Mouse (Mus musculus) embryonic fibroblast, embryonic 13.5 days (primary cell): Measurements from ENCODE around the gene Tsks. TPM values are rescaled to one million over a fixed set of nuclear protein-coding genes. Genes with fewer than 3 reads are reported as not detected.

Experiments used
- H3K27ac ChIP-seq: 2 replicates; pipeline ENCODE4 v1.5.1; 2012; ENCODE audit warnings: low read length, control low read depth, inconsistent platforms; ENCODE audit not compliant: insufficient read depth
- H3K4me1 ChIP-seq: 2 replicates; pipeline ENCODE4 v1.6.1; 2011; ENCODE audit warnings: low read length; ENCODE audit not compliant: control insufficient read depth, insufficient read depth
- H3K4me3 ChIP-seq: 2 replicates; pipeline ENCODE4 v1.5.1; 2011; ENCODE audit warnings: mild to moderate bottlenecking, control low read depth, low read length; ENCODE audit not compliant: insufficient read depth
- CTCF ChIP-seq: IDR thresholded peaks from 2 replicates; pipeline ENCODE4 v1.5.1; 2011; ENCODE audit warnings: mild to moderate bottlenecking, control low read depth, low read length, moderate library complexity, borderline replicate concordance; ENCODE audit not compliant: insufficient read depth
- POLR2A ChIP-seq: IDR thresholded peaks from 2 replicates; pipeline ENCODE4 v1.6.1; 2011; ENCODE audit warnings: low read depth, mild to moderate bottlenecking, control low read depth, low read length, moderate library complexity
- polyA plus RNA-seq: library from polyadenylated mRNA; stranded (reverse); fragments of >200 nt; gene quantifications from 2 replicates; pipeline ENCODE4 v1.2.4, GENCODE M21; 2011; ENCODE audit warnings: low read depth; ENCODE audit not compliant: missing spikeins, insufficient read length

Gene Tsks
- polyA plus RNA-seq, 1 experiment: not detected

GRCm38 (mm10) chr7:44970231-44970691 lies 27.3 kb downstream of the Tsks start:
- Histone ChIP-seq H3K4me3 (peak overlapping the region; percentile 13), H3K27ac (no peak overlapping the region), H3K4me1 (peaks cover 6% of the 10 kb centered on the region)
- no peak for TF ChIP-seq CTCF
- TF ChIP-seq POLR2A: peak; percentile 65

- Histone ChIP-seq H3K4me3 (no peak overlapping the region), H3K4me1 (peaks cover 6% of the 10 kb centered on the region), H3K27ac (no peak overlapping the region)
- TF ChIP-seq CTCF (no peak), POLR2A (no peak)
Measured at GRCm38 (mm10) chr7:44971142-44971541, 28.1 kb downstream of the Tsks start.

GRCm38 (mm10) chr7:44973415-44974130 lies 30.6 kb downstream of the Tsks start:
- H3K4me1 ChIP-seq: peaks cover 6% of the 10 kb centered on the region
- TF ChIP-seq CTCF: no peak
- TF ChIP-seq POLR2A: no peak; the same call in 1 of the 2 replicates
- H3K4me3 ChIP-seq: peak overlapping the region; percentile 62
- H3K27ac ChIP-seq: peak overlapping the region; percentile 96

- H3K4me1 ChIP-seq: peaks cover 6% of the 10 kb centered on the region
- TF ChIP-seq CTCF: no peak
- peak; percentile 90 for TF ChIP-seq POLR2A
- H3K27ac ChIP-seq: peak within 1 kb of the TSS; percentile 96
- peak within 1 kb of the TSS; percentile 62 for H3K4me3 ChIP-seq
Measured at GRCm38 (mm10) chr7:44974383-44975116, 31.5 kb downstream of the Tsks start, which contains the start of gene Cpt1c. Gene Cpt1c, minus strand, starts transcription at chr7:44974851.

GRCm38 (mm10) chr7:44975117-44975419 lies 32.1 kb downstream of the Tsks start:
- Histone ChIP-seq H3K4me3 (no peak overlapping the region), H3K4me1 (peaks cover 6% of the 10 kb centered on the region), H3K27ac (no peak overlapping the region; the same call in 1 of the 2 replicates)
- no peak for TF ChIP-seq POLR2A

GRCm38 (mm10) chr7:44978300-44978699 lies 35.3 kb downstream of the Tsks start:
- H3K27ac ChIP-seq: no peak overlapping the region
- no peak overlapping the region for H3K4me3 ChIP-seq
- no peak for TF ChIP-seq POLR2A
- no peak for TF ChIP-seq CTCF
- no peaks in the 10 kb centered on the region; the same call in 1 of the 2 replicates for H3K4me1 ChIP-seq

GRCm38 (mm10) chr7:44981539-44981938 lies 38.5 kb downstream of the Tsks start:
- no peak overlapping the region for H3K27ac ChIP-seq
- H3K4me3 ChIP-seq: no peak overlapping the region
- H3K4me1 ChIP-seq: no peaks in the 10 kb centered on the region
- TF ChIP-seq CTCF (no peak), POLR2A (no peak)

GRCm38 (mm10) chr7:44983085-44983484 lies 40.1 kb downstream of the Tsks start:
- Histone ChIP-seq H3K4me3 (no peak overlapping the region), H3K4me1 (no peaks in the 10 kb centered on the region), H3K27ac (no peak overlapping the region)
- TF ChIP-seq POLR2A (no peak), CTCF (peak; percentile 97)

GRCm38 (mm10) chr7:44983944-44984832 lies 41.2 kb downstream of the Tsks start:
- Histone ChIP-seq H3K4me1 (no peaks in the 10 kb centered on the region), H3K27ac (peak overlapping the region; percentile 15), H3K4me3 (peak overlapping the region; percentile 95; the same call in 1 of the 2 replicates)
- TF ChIP-seq CTCF (no peak), POLR2A (no peak)

GRCm38 (mm10) chr7:44984833-44985164 lies 41.8 kb downstream of the Tsks start:
- H3K4me1 ChIP-seq: no peaks in the 10 kb centered on the region
- TF ChIP-seq CTCF (no peak), POLR2A (no peak)
- peak overlapping the region; percentile 95 for H3K4me3 ChIP-seq
- no peak overlapping the region for H3K27ac ChIP-seq
